Mouse (Mus musculus) lung, embryonic 15.5 days (tissue): ENCODE measurements around the gene Ruvbl1. TPM values are rescaled to one million over a fixed set of nuclear protein-coding genes. Genes with fewer than 3 reads are reported as not detected.

Source experiments
- ATAC-seq: fragments of 200-750 bp; cut with Nextera tagmentation; 2 replicates; pipeline ENCODE4 v1.8.0; 2017; ENCODE audit warnings: moderate number of reproducible peaks, borderline replicate concordance; ENCODE audit not compliant: low FRiP score, low TSS enrichment; ENCODE audit errors: extremely low read depth
- H3K27ac ChIP-seq: fragments of 300-500 bp; sonication (generic); 2 replicates; pipeline ENCODE4 v1.5.1; 2015; ENCODE audit warnings: moderate library complexity, mild to moderate bottlenecking, inconsistent platforms
- H3K27me3 ChIP-seq: fragments of 300-500 bp; sonication (generic); 2 replicates; pipeline ENCODE4 v1.6.1; 2015; ENCODE audit warnings: inconsistent platforms
- H3K36me3 ChIP-seq: fragments of 300-500 bp; sonication (generic); 2 replicates; pipeline ENCODE4 v1.6.1; 2015; ENCODE audit warnings: inconsistent platforms
- H3K4me1 ChIP-seq: fragments of 300-500 bp; sonication (generic); 2 replicates; pipeline ENCODE4 v1.6.1; 2015; ENCODE audit warnings: inconsistent platforms
- H3K4me2 ChIP-seq: fragments of 300-500 bp; sonication (generic); 2 replicates; pipeline ENCODE4 v1.6.1; 2015; ENCODE audit warnings: inconsistent platforms, mild to moderate bottlenecking, moderate library complexity
- H3K4me3 ChIP-seq: fragments of 300-500 bp; sonication (generic); 2 replicates; pipeline ENCODE4 v1.5.1; 2015; ENCODE audit warnings: mild to moderate bottlenecking, inconsistent platforms
- H3K9ac ChIP-seq: fragments of 300-500 bp; sonication (generic); 2 replicates; pipeline ENCODE4 v1.6.1; 2015; ENCODE audit warnings: inconsistent platforms
- H3K9me3 ChIP-seq: fragments of 300-500 bp; sonication (generic); 2 replicates; pipeline ENCODE4 v1.6.1; 2016; ENCODE audit warnings: inconsistent platforms
- WGBS: fragments of 180-500 bp; shearing (Covaris S2); methylation state at CpG from one replicate; pipeline ENCODE4 v1.1.7; 2015; 5-methylcytosine and 5-hydroxymethylcytosine counted together
- polyA plus RNA-seq: library from polyadenylated mRNA; unstranded; fragments of >200 nt; fragmentation: Nextera tagmentation; extraction: Ambion mirVana; gene quantifications from 2 replicates; pipeline ENCODE4 v1.2.1, GENCODE M21; 2015

Gene Ruvbl1
- polyA plus RNA-seq, 1 experiment from 2014 or later, result 147 TPM

DNA sequence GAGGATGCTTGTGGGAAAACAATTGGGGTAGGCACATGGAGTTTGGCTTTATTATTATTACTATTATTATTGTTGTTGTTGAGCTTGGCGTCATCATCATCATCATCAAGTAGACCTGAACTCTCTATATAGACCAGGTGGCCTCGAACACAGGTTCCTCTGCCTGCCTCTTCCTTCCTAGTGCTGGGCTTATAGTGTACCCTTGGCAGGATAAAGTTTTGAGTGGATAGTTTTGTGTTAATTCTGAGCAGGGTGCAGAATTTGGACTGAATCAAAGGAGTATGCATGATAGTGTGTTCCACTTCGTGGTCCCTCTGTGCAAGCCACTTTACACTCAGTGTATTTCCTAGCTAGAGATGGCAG lies 35.2 kb downstream of the Ruvbl1 start:
- H3K27me3 ChIP-seq, result no peaks in the 10 kb centered on the region
- H3K36me3 ChIP-seq, result peaks cover 47% of the 10 kb centered on the region
- WGBS, result 11% methylated on average over 3 of the region's 3 CpGs
- H3K9me3 ChIP-seq, result no peaks in the 10 kb centered on the region
- peak overlapping the region; percentile 98 for H3K4me2 ChIP-seq
- no peak overlapping the region for H3K27ac ChIP-seq
- no peak for ATAC-seq
- peak overlapping the region; percentile 48; the same call in 1 of the 2 replicates for H3K9ac ChIP-seq
- H3K4me1 ChIP-seq, result peaks cover 7% of the 10 kb centered on the region
- H3K4me3 ChIP-seq, result peak overlapping the region; percentile 52

DNA sequence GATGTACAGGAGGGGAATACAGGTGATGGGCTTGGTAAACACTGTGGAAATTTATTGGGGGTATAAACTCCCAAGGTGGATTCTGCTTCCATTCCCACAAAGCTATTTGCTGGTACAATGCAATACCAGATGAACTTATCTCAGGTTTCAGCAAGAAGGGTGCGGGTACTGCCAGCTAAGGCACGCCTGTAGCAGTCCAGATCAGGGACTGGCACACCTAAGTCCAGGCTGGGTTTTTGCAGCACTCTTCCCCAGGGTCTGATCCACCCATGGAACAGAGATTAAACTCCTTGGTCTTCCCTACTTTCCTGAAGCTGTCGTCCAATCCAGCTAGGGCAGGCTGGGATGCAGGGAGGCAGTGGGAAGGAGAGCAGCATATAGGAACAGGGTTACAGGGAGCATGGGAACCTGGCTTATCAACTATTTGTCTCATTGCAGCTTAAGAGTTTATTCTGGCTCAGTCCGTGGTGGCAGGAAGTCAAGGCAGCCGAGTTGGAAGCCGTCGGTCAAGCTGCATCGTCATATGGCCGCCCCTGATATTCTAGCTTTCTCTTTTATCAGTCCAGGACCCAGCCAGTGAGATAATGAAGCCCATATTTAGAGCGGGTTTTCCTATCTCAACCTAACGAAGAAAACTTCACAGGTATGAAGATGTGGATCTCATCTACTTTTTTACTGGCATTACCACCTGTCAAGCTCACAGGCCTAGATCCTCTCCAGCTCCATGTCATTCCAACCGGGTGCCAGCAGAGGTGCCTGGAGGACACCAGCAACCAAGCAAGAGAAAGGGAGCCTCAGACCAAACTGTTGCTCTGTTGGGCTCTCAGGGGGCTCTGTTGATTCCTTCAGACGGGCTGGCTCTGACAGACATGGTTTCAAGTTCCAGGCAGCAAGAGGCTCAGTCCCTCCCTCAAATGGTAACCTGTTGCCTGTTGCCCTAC lies 37.1 kb downstream of the Ruvbl1 start:
- no peak for ATAC-seq
- WGBS, result 60% methylated on average over 13 of the region's 13 CpGs
- no peaks in the 10 kb centered on the region for H3K27me3 ChIP-seq
- no peak overlapping the region for H3K9ac ChIP-seq
- peaks cover 7% of the 10 kb centered on the region for H3K4me1 ChIP-seq
- no peaks in the 10 kb centered on the region for H3K9me3 ChIP-seq
- peaks cover 57% of the 10 kb centered on the region for H3K36me3 ChIP-seq
- H3K4me2 ChIP-seq, result no peak overlapping the region
- no peak overlapping the region for H3K4me3 ChIP-seq
- H3K27ac ChIP-seq, result no peak overlapping the region

DNA sequence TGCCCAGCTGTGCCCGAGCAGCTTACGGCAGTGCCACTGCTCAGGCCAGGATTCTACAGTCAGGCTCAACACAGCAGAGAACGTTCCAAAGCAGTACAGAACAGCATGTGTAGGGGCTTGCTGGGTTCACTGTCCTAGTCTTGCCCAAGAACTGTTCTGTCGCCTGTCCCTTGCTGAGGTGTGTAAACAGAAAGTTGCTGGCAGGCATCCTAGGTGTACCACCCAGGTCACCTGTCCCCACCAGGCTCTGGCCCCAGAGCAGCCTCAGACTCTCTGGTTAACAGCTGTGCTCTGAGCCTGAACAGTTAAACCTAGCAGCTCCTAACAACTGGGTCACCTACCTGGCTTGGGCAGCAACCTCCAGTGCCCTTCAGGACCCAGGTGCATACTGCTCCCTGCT lies 37.8 kb downstream of the Ruvbl1 start:
- H3K27ac ChIP-seq, result no peak overlapping the region
- no peak for ATAC-seq
- H3K4me3 ChIP-seq, result no peak overlapping the region
- peaks cover 59% of the 10 kb centered on the region for H3K36me3 ChIP-seq
- no peaks in the 10 kb centered on the region for H3K27me3 ChIP-seq
- no peaks in the 10 kb centered on the region for H3K9me3 ChIP-seq
- no peak overlapping the region for H3K9ac ChIP-seq
- WGBS, result 86% methylated on average over 4 of the region's 4 CpGs
- H3K4me1 ChIP-seq, result peaks cover 7% of the 10 kb centered on the region
- H3K4me2 ChIP-seq, result no peak overlapping the region

DNA sequence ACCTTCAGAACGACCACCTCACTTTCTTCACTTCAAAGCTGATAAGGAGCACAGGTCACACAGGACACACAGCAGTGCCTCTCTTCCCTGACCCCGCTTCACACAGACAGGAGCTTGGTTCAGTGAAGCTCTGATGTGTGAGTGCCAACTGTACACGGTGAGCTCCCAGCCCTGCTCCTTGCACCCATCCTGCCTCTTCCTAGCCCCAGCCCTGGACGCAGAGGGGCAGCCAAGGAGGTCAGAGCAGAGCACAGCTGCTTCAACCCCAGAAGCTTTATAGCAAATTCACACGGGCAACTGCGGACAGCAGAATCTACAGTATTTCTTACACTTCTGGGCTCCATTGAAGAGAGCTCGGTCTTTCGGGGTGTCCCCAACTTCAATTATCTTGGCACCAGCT lies 48.8 kb downstream of the Ruvbl1 start:
- Histone ChIP-seq H3K9me3 (no peaks in the 10 kb centered on the region), H3K36me3 (peaks cover 70% of the 10 kb centered on the region), H3K4me3 (no peak overlapping the region), H3K9ac (no peak overlapping the region), H3K27me3 (no peaks in the 10 kb centered on the region), H3K4me2 (no peak overlapping the region), H3K27ac (no peak overlapping the region), H3K4me1 (peaks cover 21% of the 10 kb centered on the region)
- no peak for ATAC-seq
- WGBS, result 84% methylated on average over 8 of the region's 8 CpGs

DNA sequence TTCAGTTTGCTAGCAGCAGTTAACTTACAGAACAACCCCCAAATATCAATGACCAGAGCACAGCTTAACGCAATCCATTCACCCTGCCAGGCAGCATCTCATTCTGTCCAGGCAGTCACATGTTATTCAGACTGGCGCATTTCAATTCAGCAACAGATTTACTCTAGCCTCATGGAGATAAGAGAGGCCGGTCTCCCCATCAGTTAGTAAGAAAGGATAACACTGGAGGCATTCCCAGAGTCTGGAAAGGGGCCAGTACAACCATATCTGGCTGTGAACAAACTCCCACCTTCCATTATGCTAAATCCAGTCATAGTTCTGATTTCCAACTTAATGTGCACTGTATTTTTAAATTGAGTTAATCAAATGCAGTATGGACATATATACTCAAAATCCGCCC lies 49.3 kb downstream of the Ruvbl1 start:
- Histone ChIP-seq H3K9me3 (no peaks in the 10 kb centered on the region), H3K9ac (no peak overlapping the region), H3K4me1 (peaks cover 25% of the 10 kb centered on the region), H3K36me3 (peaks cover 66% of the 10 kb centered on the region), H3K4me3 (no peak overlapping the region), H3K27ac (no peak overlapping the region), H3K4me2 (no peak overlapping the region), H3K27me3 (no peaks in the 10 kb centered on the region)
- WGBS, result 66% methylated on average over 4 of the region's 4 CpGs
- ATAC-seq, result no peak

DNA sequence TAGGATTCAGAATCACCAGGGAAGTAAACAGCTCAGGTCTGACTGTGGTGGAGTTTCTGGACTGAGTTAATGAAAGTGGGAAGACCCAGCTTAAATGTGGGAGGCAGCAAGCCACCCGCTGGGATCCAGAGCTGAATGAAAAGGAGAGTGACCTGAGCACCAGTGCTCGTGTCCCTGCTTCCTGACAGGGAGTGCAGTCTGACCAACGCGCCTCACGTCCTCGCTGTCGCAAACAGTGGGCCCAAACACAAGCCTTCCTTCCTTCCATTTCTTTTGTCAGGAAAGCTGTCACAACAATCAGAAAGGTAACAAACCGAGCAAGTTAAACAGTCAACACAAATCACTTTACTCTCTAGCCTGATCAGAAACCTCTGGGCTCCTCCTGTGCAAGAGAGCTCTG lies 50.8 kb downstream of the Ruvbl1 start:
- Histone ChIP-seq H3K9ac (no peak overlapping the region), H3K27me3 (no peaks in the 10 kb centered on the region), H3K27ac (no peak overlapping the region), H3K4me2 (no peak overlapping the region), H3K4me3 (no peak overlapping the region), H3K36me3 (peaks cover 52% of the 10 kb centered on the region), H3K4me1 (peaks cover 30% of the 10 kb centered on the region), H3K9me3 (no peaks in the 10 kb centered on the region)
- 80% methylated on average over 8 of the region's 8 CpGs for WGBS
- no peak for ATAC-seq

DNA sequence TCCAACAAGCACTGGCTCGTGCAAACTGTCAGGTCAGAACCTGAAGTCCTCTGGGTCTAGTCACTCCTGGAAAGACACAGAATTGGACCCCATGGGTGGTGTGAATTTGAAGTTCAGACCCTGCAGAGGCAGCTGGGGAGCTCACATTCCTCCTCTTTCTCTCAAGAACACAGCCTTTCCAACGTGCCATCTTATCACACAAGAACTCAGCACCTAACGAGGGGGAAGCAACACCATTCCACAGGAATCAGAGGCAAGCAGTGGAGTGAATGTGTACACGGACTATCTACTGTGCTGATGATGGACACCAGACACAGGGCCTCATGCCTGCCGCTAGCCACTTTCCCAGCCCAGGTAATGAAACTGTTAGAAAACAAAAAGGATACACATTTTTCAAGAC lies 51.5 kb downstream of the Ruvbl1 start:
- Histone ChIP-seq H3K4me1 (peaks cover 30% of the 10 kb centered on the region), H3K9ac (peak overlapping the region; percentile 87; the same call in 1 of the 2 replicates), H3K9me3 (no peaks in the 10 kb centered on the region), H3K27me3 (no peaks in the 10 kb centered on the region), H3K4me2 (peak overlapping the region; percentile 77), H3K27ac (no peak overlapping the region), H3K4me3 (peak overlapping the region; percentile 76), H3K36me3 (peaks cover 45% of the 10 kb centered on the region)
- no peak for ATAC-seq
- 54% methylated on average over 5 of the region's 5 CpGs for WGBS

DNA sequence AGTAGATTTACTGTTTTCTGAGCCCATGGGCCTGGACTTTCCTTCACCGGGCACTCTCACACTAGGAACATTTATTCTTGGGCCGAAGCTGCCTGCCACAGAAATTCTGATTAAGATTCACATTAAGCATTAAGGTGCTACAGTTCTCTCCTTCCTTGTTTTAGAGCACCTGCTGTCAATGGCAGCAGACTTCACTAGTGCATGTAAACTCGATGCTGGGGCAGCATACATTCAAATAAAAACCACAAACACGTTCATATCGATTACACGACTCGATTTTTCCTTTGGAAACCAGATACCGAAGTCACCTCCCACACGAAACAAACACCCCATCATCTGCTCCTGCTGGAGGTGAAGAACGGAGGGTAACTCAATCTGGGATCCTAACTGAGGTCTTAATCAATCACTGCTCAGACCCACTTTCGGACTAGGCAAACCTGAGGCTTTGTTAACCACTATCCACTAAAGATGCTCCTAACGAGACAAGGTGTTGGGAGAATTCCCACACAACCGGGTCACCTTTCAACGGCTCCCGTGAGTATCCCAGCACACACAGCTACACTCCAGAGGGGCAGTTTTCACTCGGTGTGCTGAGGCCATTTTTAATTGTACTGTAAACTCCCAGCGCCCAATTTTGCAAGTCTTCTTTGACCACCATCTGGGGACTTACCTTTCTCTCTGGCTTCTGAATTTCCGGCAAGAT lies 52.6 kb downstream of the Ruvbl1 start:
- Histone ChIP-seq H3K4me2 (peak overlapping the region; percentile 77), H3K4me1 (peaks cover 30% of the 10 kb centered on the region), H3K36me3 (peaks cover 33% of the 10 kb centered on the region), H3K4me3 (peak overlapping the region; percentile 76), H3K9me3 (no peaks in the 10 kb centered on the region), H3K27me3 (no peaks in the 10 kb centered on the region), H3K9ac (peak overlapping the region; percentile 87), H3K27ac (no peak overlapping the region)
- no peak for ATAC-seq
- WGBS, result 5% methylated on average over 18 of the region's 18 CpGs

DNA sequence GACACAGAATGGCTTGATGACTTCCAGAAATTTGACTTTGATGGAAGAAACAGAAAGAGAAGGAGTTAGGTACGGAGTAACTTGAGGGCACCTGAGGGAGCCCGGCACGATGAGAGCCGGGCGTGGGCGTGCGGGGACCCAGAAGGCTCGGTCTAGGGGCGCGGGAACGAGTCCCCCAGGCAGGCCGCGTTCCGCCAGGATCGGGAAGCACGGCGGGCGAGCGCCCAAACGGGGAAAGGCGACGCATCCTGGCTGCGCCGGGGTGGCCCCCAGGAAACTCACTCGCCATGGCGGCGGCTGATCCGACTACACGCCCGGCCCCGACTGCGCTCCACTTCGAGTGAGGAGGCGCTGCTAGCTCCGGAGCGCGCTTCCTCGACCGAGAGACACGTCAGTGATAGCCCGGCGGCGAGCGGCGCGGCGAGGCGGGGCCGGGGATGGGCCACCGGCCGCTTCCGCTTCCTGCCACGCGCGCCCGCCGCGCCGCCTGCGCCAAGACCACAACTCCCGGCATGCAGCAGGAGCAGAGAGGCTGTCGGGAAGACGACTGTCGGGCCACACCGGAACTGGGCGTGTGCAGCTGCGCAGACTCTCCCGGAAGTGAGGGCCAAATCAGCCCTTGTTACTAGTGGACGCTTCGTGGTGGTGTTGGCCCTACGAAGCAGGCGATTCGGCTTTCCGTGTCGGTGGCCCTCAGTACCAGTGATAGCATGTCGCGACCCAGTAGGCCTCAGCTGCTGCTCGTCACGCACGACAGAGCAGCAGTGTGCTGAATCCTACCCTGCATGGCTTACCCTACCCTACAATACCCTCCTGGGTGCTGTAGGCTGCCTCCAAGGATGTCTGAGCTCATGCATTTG lies 53.4 kb downstream of the Ruvbl1 start, which contains the start of gene Sec61a1:
Gene Sec61a1, minus strand, starts transcription at position 502 of the 860 bp plus-strand sequence.
- H3K27ac ChIP-seq, result peak within 1 kb of the TSS; percentile 78
- peak; percentile 98 for ATAC-seq
- no peaks in the 10 kb centered on the region for H3K27me3 ChIP-seq
- peaks cover 30% of the 10 kb centered on the region for H3K4me1 ChIP-seq
- H3K9me3 ChIP-seq, result no peaks in the 10 kb centered on the region
- H3K4me2 ChIP-seq, result peak within 1 kb of the TSS; percentile 81
- peak within 1 kb of the TSS; percentile 87 for H3K9ac ChIP-seq
- WGBS, result 1% methylated on average over 80 of the region's 80 CpGs
- H3K4me3 ChIP-seq, result peak within 1 kb of the TSS; percentile 76
- H3K36me3 ChIP-seq, result peaks cover 26% of the 10 kb centered on the region

DNA sequence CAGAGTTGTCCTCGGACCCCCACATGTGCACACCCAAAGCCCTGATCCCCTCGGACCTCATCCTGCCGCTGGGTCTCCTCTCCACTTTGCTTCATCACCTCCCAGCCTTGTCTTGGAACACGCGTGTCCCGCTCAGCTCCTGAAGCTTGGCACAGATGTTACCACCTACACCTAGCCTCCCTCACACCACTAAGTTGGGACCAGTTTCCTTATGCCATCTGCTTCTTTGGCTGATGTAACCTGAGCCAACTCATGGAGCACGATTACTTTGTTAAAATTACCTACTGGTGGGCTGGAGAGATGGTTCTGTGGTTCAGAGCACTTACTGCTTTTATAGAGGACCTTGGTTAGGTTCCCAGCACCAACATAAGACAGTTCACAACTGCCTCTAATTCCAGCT lies 56.6 kb downstream of the Ruvbl1 start:
- no peak overlapping the region for H3K27ac ChIP-seq
- peaks cover 21% of the 10 kb centered on the region for H3K4me1 ChIP-seq
- WGBS, result 80% methylated on average over 7 of the region's 7 CpGs
- H3K9ac ChIP-seq, result no peak overlapping the region
- ATAC-seq, result no peak
- H3K9me3 ChIP-seq, result no peaks in the 10 kb centered on the region
- no peak overlapping the region for H3K4me3 ChIP-seq
- H3K4me2 ChIP-seq, result no peak overlapping the region
- H3K36me3 ChIP-seq, result no peaks in the 10 kb centered on the region
- no peaks in the 10 kb centered on the region for H3K27me3 ChIP-seq

DNA sequence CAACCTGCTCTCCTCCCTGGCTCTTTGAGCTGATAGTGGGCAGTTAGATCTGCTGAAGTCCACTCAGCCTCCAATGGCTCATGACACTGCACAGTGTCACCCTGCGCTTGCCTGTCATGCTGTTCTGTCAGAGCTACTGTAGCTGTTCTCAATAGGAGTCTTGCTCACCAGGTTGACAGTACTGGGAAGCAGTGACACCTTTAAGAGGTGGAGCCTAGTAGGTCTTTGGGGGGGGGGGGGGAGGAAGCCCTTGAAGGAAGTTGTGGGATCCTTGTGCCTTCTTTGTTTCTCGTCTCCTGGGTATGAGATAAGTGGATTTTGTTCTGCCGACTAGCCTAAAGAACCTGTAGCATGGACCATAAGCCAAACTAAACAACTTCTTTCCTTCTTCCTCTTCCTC lies 57.4 kb downstream of the Ruvbl1 start:
- Histone ChIP-seq H3K9me3 (no peaks in the 10 kb centered on the region), H3K27ac (no peak overlapping the region), H3K4me1 (peaks cover 13% of the 10 kb centered on the region), H3K4me2 (no peak overlapping the region), H3K36me3 (no peaks in the 10 kb centered on the region), H3K9ac (no peak overlapping the region), H3K27me3 (no peaks in the 10 kb centered on the region), H3K4me3 (no peak overlapping the region)
- no peak for ATAC-seq
- WGBS, result 55% methylated on average over 3 of the region's 3 CpGs
